Mouse (Mus musculus) midbrain, embryonic 12.5 days (tissue): ENCODE results near the gene Bsn. TPM values are rescaled to one million over a fixed set of nuclear protein-coding genes. Genes with fewer than 3 reads are reported as not detected.
"Not testable (repeated sequence)": the region's sequence is repeated elsewhere in the genome, so short reads cannot be mapped to it uniquely, and the experiment has no call there.

Experiments used
- ATAC-seq: fragments of 200-750 bp; cut with Nextera tagmentation; 2 replicates; pipeline ENCODE4 v1.8.0; 2017; ENCODE audit warnings: low read depth, moderate TSS enrichment, moderate library complexity; ENCODE audit not compliant: low FRiP score
- H3K27ac ChIP-seq: fragments of 300-500 bp; sonication (generic); replicated peaks from 2 replicates; pipeline ENCODE4 v1.5.1; 2016; ENCODE audit warnings: mild to moderate bottlenecking
- H3K27me3 ChIP-seq: fragments of 300-500 bp; sonication (generic); 2 replicates; pipeline ENCODE4 v1.6.1; 2016; ENCODE audit warnings: mild to moderate bottlenecking
- H3K36me3 ChIP-seq: fragments of 300-500 bp; sonication (generic); 2 replicates; pipeline ENCODE4 v1.6.1; 2016
- H3K4me1 ChIP-seq: fragments of 300-500 bp; sonication (generic); 2 replicates; pipeline ENCODE4 v1.6.1; 2016
- H3K4me2 ChIP-seq: fragments of 300-500 bp; sonication (generic); replicated peaks from 2 replicates; pipeline ENCODE4 v1.6.1; 2016; ENCODE audit warnings: mild to moderate bottlenecking, moderate library complexity
- H3K4me3 ChIP-seq: fragments of 300-500 bp; sonication (generic); 2 replicates; pipeline ENCODE4 v1.5.1; 2016; ENCODE audit warnings: mild to moderate bottlenecking
- H3K9ac ChIP-seq: fragments of 300-500 bp; sonication (generic); replicated peaks from 2 replicates; pipeline ENCODE4 v1.6.1; 2016; ENCODE audit warnings: mild to moderate bottlenecking, moderate library complexity
- H3K9me3 ChIP-seq: fragments of 300-500 bp; sonication (generic); 2 replicates; pipeline ENCODE4 v1.6.1; 2016; ENCODE audit warnings: mild to moderate bottlenecking
- WGBS: fragments of 180-500 bp; shearing (Covaris S2); methylation state at CpG from one replicate; pipeline ENCODE4 v1.1.7; 2016; 5-methylcytosine and 5-hydroxymethylcytosine counted together
- polyA plus RNA-seq: library from polyadenylated mRNA; unstranded; fragments of >200 nt; fragmentation: Nextera tagmentation; extraction: Ambion mirVana; gene quantifications from 2 replicates; pipeline ENCODE4 v1.2.1, GENCODE M21; 2016

Gene Bsn
- polyA plus RNA-seq, 1 experiment from 2014 or later: 4.4 TPM

DNA sequence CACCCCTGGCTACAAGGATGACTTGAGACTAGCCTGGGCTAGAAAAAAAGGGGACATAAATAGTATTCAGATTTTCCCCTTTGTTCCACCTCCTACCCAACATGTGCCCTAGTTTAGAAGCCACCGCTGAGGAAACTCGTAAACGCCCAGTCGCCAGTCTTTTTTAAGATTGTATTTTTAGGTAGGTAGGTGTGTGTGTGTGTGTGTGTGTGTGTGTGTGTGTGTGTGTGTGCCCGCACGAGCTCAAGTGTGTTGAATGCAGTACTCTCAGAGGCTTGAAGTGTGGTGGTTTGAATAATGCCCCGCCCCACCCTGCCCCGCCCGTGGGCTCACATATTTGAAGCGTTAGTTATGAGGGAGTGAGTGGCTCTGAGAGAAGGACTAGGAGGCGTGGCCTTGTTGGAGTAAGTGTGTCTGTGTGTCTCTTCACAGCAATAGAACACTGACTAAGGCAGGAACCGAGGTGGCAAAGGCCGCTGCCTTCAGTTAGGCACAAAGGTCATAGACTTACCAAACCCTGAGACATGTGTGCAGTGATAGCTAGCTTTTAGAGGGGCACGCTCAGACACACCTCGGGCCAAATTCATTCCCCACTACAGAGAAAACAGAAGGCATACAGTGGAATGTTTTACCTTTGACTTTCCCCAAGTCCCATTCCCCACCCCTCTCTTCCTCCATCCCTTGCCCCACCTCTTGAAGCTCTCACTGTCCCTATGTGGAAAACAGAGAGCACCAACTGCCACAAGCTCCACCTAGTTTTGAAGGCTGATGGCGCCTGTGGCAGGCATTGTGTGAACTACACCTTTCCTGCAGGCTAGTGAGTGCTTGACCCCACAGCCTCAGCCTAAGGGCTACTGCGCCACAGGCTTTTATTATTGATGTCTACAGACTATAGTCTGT, 45.6 kb downstream of the Bsn start:
- no peak for ATAC-seq
- Histone ChIP-seq H3K9ac (no peak overlapping the region), H3K4me3 (no peak overlapping the region), H3K36me3 (no peaks in the 10 kb centered on the region), H3K27ac (no peak overlapping the region), H3K9me3 (no peaks in the 10 kb centered on the region), H3K27me3 (no peaks in the 10 kb centered on the region), H3K4me1 (peaks cover 4% of the 10 kb centered on the region), H3K4me2 (no peak overlapping the region)
- 84% methylated on average over 17 of the region's 17 CpGs for WGBS

DNA sequence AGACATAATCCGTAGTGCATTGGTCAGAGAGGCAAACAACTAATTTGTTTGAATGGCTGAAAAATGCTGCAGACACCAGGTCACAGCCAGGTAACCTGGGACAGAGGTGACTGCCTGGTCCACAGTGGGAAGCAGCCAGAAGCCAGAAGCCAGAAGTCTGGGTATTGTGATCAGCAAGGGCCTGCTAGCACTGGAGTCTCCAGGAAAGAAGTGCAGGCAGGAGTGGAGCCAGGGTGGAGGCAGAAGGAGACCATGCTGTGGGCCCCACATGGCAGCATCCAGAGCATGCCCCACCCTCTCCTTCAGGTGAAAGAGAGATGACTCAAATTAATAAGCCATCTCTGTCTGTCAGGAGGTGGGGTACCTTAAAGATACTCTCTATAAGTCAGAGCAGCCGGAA, 46.7 kb downstream of the Bsn start:
- Histone ChIP-seq H3K4me1 (peaks cover 2% of the 10 kb centered on the region; the same call in 1 of the 2 replicates), H3K36me3 (peaks cover 9% of the 10 kb centered on the region), H3K9ac (no peak overlapping the region), H3K4me2 (no peak overlapping the region), H3K27me3 (no peaks in the 10 kb centered on the region), H3K27ac (no peak overlapping the region), H3K4me3 (no peak overlapping the region), H3K9me3 (no peaks in the 10 kb centered on the region)
- ATAC-seq: no peak
- WGBS: 88% methylated on average over 2 of the region's 2 CpGs

DNA sequence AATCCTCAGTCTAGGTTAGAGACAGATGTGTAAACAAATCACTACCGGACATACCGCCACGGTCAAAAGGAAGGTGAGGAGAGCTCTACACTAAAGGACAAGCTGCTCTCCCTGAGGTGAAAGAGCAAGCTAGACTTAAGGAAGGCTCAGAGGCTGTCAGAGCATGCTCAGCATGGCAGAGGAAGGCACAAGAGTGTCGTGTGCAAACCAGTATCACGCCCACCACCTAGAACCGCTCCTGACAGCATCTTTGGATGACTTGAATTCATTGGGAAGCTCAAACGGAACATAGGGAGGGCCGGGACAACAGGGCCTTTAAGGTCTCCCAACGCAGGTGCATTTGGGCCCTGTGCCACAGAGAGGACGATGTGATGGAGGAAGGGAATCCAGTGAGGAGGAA, 48.8 kb downstream of the Bsn start:
- 87% methylated on average over 10 of the region's 10 CpGs for WGBS

DNA sequence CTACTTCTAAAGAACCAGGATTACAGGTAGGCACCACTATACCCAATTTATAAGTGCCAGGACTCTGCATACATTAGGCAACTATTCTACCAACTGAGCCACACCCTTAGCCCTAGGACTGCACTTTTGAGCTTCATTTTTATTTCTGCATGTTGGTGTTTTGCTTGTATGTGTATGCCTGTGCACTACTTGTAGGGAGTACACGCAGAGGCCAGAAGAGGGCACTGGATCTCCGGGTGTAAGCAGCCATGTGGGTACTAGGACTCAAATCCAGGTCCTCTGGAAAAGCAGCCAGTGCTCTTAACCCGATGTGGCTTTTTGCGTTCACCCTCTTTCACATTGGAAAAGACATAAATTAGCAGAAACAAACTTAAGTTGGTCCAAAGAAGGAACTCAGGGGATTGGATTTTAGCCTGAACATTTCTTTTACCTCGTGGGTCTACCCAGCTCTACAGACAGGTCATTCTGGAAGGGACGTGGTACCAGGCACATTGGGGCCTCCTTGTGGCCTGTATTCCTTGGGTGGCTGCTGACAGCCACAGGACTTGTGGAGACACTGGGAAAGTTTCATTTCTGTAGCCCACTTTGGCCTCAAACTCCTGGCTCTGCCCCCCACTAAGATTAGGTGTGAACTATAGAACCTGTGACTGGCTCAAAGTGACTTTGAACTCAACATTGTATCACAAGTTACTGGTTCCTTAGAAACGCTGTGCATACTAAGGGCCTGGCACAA, 50.1 kb downstream of the Bsn start:
- no peaks in the 10 kb centered on the region for H3K9me3 ChIP-seq
- no peak overlapping the region for H3K27ac ChIP-seq
- H3K4me2 ChIP-seq: no peak overlapping the region
- peaks cover 30% of the 10 kb centered on the region for H3K36me3 ChIP-seq
- H3K4me3 ChIP-seq: no peak overlapping the region
- no peak for ATAC-seq
- no peak overlapping the region for H3K9ac ChIP-seq
- 0 out of 2 replicates have a peak, but pooled peaks cover under 1% of the 10 kb centered on the region for H3K27me3 ChIP-seq
- peaks cover 2% of the 10 kb centered on the region; the same call in 1 of the 2 replicates for H3K4me1 ChIP-seq
- 77% methylated on average over 7 of the region's 7 CpGs for WGBS

More for the DNA sequence above, 48.8 kb downstream of the Bsn start:
- H3K36me3 ChIP-seq: peaks cover 29% of the 10 kb centered on the region
- no peak overlapping the region for H3K27ac ChIP-seq
- H3K4me3 ChIP-seq: no peak overlapping the region
- H3K9me3 ChIP-seq: no peaks in the 10 kb centered on the region
- no peak overlapping the region for H3K4me2 ChIP-seq
- no peak for ATAC-seq
- H3K9ac ChIP-seq: no peak overlapping the region
- H3K27me3 ChIP-seq: no peaks in the 10 kb centered on the region
- peaks cover 2% of the 10 kb centered on the region; the same call in 1 of the 2 replicates for H3K4me1 ChIP-seq

DNA sequence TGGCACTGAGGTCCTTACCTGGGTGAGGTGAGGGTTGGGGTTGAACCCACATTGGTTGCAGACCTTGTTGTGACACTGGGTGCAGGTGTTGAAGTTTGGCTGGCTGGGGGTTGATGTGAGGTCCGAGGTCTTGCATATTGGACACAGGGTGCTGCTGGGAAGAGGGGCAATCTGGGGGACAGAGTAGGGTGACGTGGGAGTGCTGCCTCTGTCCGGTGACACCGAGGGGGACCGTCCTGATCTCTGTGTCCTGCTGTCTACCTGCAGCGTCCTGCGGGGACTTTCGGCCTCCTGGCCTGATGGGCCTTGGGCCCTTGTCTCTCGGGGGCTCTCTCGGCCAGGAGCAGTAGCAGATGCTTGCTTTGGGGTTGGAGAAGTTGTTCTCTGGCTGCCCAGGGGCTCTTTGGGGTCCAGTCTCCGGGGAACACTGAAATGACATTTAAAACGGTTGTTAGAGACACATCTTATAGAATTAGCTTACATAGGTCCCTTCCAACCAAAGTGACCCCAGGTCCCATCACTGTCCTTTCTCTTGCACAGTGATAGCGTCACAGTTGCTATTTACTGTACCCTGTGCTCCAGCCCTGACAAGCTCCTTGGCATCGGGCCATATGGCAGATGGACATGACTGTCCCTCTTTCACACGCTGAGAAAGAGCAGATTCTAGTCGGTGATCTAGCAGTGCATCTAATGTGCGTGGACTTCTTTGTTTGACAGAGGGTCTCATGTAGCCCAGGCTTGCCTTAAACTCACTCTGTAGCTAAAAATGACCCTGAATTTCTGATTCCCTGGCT, 50.8 kb downstream of the Bsn start:
- WGBS: 87% methylated on average over 17 of the region's 17 CpGs
- Histone ChIP-seq H3K27ac (no peak overlapping the region), H3K4me1 (no peaks in the 10 kb centered on the region), H3K9me3 (no peaks in the 10 kb centered on the region), H3K4me3 (no peak overlapping the region), H3K9ac (no peak overlapping the region), H3K4me2 (no peak overlapping the region), H3K36me3 (peaks cover 32% of the 10 kb centered on the region), H3K27me3 (0 out of 2 replicates have a peak, but pooled peaks cover 4% of the 10 kb centered on the region)
- ATAC-seq: no peak

DNA sequence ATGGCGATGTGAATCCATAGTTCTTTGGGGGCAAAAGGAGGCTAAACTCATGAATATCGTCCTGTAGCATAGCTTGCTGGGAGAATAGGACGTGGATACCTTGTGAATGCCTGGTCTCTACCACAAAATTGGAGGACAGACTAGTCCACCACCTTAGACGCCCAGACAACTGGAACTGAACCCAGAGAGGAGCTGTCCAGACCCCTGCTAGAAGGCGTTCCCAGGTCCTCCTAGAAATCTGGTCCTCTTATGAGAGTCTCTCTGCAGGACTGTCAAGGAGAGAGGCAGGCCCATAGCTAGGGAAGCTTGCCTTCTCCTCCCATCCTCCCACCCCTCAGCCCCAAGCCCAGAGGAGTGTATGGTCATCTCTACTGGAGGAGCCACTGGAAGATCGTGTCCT, 52.1 kb downstream of the Bsn start:
- Histone ChIP-seq H3K27me3 (0 out of 2 replicates have a peak, but pooled peaks cover 4% of the 10 kb centered on the region), H3K27ac (no peak overlapping the region), H3K4me1 (no peaks in the 10 kb centered on the region), H3K9ac (no peak overlapping the region), H3K9me3 (no peaks in the 10 kb centered on the region), H3K4me2 (no peak overlapping the region), H3K36me3 (peaks cover 32% of the 10 kb centered on the region), H3K4me3 (no peak overlapping the region)
- WGBS: 78% methylated on average over 6 of the region's 6 CpGs
- no peak for ATAC-seq

DNA sequence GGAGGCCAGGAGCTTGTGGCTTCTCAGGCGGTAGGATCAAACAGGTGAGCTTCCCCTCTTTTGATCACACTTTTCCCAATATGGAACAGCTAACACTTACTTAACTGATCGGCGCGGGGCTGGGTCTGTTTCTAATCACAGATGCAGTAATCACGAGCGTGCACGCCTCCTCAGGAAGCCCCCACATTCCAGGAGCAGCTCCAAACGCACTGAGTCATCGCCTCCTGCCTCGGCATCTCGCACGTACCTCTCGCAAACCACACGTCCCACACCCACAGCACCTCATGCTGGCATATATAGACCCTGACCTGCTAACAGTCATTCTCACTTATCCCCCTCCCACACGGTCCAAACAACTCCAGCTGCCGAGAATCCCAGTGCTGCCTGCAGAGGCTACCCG, 52.7 kb downstream of the Bsn start:
- Histone ChIP-seq H3K4me3 (no peak overlapping the region), H3K9me3 (no peaks in the 10 kb centered on the region), H3K36me3 (peaks cover 32% of the 10 kb centered on the region), H3K4me2 (no peak overlapping the region), H3K9ac (no peak overlapping the region), H3K27me3 (0 out of 2 replicates have a peak, but pooled peaks cover 4% of the 10 kb centered on the region), H3K4me1 (no peaks in the 10 kb centered on the region), H3K27ac (no peak overlapping the region)
- 72% methylated on average over 17 of the region's 17 CpGs for WGBS
- ATAC-seq: no peak

DNA sequence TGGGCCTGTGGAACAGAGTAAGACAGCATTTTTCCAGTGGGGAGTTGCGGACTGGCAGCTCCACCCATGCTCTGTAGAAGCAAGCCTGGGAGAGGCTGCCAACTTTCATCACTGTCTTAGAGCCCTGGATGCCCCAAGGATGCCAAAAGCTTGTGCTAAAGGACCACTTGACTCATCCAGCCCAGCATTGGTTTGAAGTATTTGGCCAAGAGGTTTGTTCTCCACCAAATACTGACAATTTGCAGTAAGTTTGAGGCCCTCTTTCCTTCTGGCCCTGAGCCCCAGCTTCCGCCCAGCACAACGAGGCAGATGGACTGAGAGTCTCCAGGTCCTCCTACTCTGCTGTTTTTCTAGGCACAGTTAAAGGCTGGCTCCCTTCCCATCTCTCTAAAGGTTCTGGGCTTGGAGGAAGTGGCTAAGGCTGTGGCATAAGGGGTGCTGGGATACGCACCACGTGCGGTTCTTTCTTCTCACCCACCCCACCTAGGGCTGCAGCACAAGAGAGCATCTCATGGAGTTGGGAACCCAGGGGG, 53.2 kb downstream of the Bsn start:
- H3K27ac ChIP-seq: no peak overlapping the region
- no peaks in the 10 kb centered on the region for H3K4me1 ChIP-seq
- H3K9me3 ChIP-seq: no peaks in the 10 kb centered on the region
- H3K27me3 ChIP-seq: 0 out of 2 replicates have a peak, but pooled peaks cover 4% of the 10 kb centered on the region
- H3K9ac ChIP-seq: no peak overlapping the region
- no peak overlapping the region for H3K4me2 ChIP-seq
- H3K4me3 ChIP-seq: no peak overlapping the region
- 87% methylated on average over 6 of the region's 6 CpGs for WGBS
- H3K36me3 ChIP-seq: peaks cover 32% of the 10 kb centered on the region
- ATAC-seq: no peak

DNA sequence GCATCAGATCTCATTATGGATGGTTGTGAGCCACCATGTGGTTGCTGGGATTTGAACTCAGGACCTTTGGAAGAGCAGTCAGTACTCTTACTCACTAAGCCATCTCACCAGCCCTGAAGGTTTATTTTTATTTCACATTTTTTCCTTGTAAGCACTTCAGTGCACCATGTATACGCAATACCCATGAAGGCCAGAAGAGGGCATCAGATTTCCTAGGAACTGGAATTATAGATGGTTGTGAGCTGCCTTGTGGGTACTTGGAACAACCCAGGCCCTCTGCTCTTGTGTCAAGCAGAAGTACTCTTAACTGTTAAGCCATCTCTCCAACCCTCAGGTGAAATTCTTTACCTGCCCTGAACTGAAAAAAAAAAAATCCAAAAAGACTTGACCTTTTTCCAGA, 54.0 kb downstream of the Bsn start:
- 19% methylated on average over 1 of the region's 1 CpGs for WGBS
- no peak overlapping the region for H3K4me2 ChIP-seq
- H3K27me3 ChIP-seq: 0 out of 2 replicates have a peak, but pooled peaks cover 4% of the 10 kb centered on the region
- H3K9ac ChIP-seq: no peak overlapping the region
- no peaks in the 10 kb centered on the region for H3K4me1 ChIP-seq
- no peak overlapping the region for H3K27ac ChIP-seq
- no peak for ATAC-seq
- no peak overlapping the region for H3K4me3 ChIP-seq
- H3K36me3 ChIP-seq: peaks cover 34% of the 10 kb centered on the region
- H3K9me3 ChIP-seq: no peaks in the 10 kb centered on the region

DNA sequence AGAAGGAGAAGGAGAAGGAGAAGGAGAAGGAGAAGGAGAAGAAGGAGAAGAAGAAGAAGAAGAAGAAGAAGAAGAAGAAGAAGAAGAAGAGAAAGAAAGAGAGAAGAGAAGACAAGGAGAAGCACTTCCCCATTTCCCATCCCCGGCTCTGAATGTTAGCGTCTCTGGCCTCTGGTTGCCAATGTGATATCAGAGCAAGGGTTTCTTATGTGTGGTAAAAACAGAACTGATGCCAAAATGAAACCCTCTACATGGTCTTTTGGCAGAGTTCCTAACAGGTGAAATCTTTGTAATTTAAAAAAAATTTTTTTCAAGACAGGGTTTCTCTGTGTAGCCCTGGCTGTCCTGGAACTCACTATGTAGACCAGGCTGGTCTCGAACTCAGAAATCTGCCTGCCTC, 54.5 kb downstream of the Bsn start:
- ATAC-seq, H3K4me1 ChIP-seq, H3K4me2 ChIP-seq, H3K27me3 ChIP-seq, H3K4me3 ChIP-seq, H3K9ac ChIP-seq, H3K27ac ChIP-seq, H3K9me3 ChIP-seq: not testable (repeated sequence)
- WGBS: 96% methylated on average over 3 of the region's 3 CpGs
- H3K36me3 ChIP-seq: peaks cover 34% of the 10 kb centered on the region

DNA sequence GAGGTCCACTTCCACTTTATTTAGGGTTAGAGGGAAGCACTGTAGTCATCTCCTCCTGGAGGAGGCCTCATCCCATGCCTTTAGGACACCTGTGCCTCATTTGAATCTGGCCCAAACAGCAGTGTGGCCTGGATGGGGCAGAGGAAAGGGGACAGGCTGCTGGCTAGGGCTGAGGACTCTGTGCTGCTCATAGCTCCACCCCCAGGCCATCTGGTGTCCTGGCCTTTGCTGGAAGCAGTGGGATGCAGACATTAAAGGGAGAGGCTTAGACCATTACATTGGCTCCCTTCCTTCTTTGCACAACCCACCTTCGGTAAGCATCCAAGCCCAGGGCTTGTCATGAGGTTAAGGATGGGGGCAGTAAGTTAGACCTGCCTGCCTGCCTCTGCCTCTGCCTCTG, 56.7 kb downstream of the Bsn start:
- no peaks in the 10 kb centered on the region for H3K4me1 ChIP-seq
- no peak for ATAC-seq
- no peak overlapping the region for H3K4me3 ChIP-seq
- no peaks in the 10 kb centered on the region for H3K9me3 ChIP-seq
- H3K9ac ChIP-seq: no peak overlapping the region
- H3K4me2 ChIP-seq: no peak overlapping the region
- peaks cover 25% of the 10 kb centered on the region for H3K36me3 ChIP-seq
- 91% methylated on average over 1 of the region's 1 CpGs for WGBS
- H3K27ac ChIP-seq: no peak overlapping the region
- H3K27me3 ChIP-seq: 0 out of 2 replicates have a peak, but pooled peaks cover 4% of the 10 kb centered on the region
